Mouse (Mus musculus): ENCODE results near the gene Sipa1l1. TPM values are rescaled to one million over a fixed set of nuclear protein-coding genes. Genes with fewer than 3 reads are reported as not detected.
A peak's percentile ranks its signal among the peaks of the same experiment; 100 is the strongest.

Gene Sipa1l1
- polyA plus RNA-seq, 1 experiment from 2014 or later, result 34.0 TPM

DNA sequence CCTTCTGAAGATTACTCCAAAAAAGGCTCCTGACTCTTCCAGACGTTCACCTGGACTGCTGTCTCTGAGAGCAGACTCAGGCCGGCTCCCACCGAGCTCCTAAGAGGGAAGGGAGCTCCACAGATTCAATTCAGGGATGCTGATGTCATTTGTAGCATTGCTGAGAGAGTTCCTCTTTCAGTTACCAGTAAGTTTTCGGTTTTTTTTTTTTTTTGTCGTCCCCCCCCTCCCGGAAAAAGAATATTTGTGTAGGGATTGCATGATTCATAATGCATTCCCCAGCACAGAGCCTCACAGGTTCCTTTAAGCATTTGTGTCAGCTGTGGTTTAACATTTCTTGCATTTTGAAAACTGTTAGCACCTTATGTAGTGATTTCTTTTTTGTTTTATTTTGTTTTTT, 71.6 kb downstream of the Sipa1l1 start:
- no peak for DNase-seq (ENCODE audit: low spot score)
- no peak overlapping the region for H3K4me3 ChIP-seq
- peaks cover 17% of the 10 kb centered on the region for H3K4me1 ChIP-seq
- no peak overlapping the region for H3K27ac ChIP-seq (replicated peaks)
- H3K27me3 ChIP-seq (replicated peaks; ENCODE audit: low read depth, poor library complexity, severe bottlenecking), result no peaks in the 10 kb centered on the region
- H3K36me3 ChIP-seq (replicated peaks), result peaks cover 15% of the 10 kb centered on the region
- WGBS, result 79% methylated on average over 6 of the region's 6 CpGs
- H3K9me3 ChIP-seq, result no peaks in the 10 kb centered on the region

DNA sequence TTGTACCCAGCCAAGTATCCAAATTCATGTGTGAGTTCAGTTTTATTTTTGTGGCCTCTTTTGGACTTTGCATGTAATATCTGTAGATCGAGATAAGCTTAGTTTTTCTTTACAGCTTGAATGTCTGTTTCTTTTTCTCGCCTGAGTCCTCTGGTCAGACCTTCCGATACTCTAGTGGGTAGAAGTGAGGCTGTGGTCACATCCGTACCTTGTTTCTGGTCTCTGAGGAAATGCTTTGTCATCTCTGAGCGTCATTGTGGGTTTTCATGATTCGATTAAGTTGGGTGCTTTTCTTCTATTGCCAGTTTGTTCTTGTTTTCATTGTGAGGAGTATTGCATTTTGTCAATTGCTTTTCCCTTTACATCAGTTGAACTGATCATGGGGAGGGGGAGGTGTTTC, 76.1 kb downstream of the Sipa1l1 start:
- Histone ChIP-seq H3K4me1 (no peaks in the 10 kb centered on the region), H3K27ac (replicated peaks) (no peak overlapping the region), H3K9me3 (no peaks in the 10 kb centered on the region), H3K4me3 (no peak overlapping the region), H3K27me3 (replicated peaks; ENCODE audit: low read depth, poor library complexity, severe bottlenecking) (no peaks in the 10 kb centered on the region), H3K36me3 (replicated peaks) (peaks cover 14% of the 10 kb centered on the region)
- WGBS, result 88% methylated on average over 6 of the region's 6 CpGs
- DNase-seq (ENCODE audit: low spot score), result no peak

GRCm38 (mm10) chr12:82246422-82246821, 77.3 kb downstream of the Sipa1l1 start:
- Histone ChIP-seq H3K36me3 (replicated peaks) (peaks cover 14% of the 10 kb centered on the region), H3K4me1 (no peaks in the 10 kb centered on the region), H3K27ac (replicated peaks) (no peak overlapping the region), H3K4me3 (no peak overlapping the region), H3K9me3 (no peaks in the 10 kb centered on the region), H3K27me3 (replicated peaks; ENCODE audit: low read depth, poor library complexity, severe bottlenecking) (no peaks in the 10 kb centered on the region)
- WGBS, result 91% methylated on average over 3 of the region's 3 CpGs
- DNase-seq (ENCODE audit: low spot score), result no peak

GRCm38 (mm10) chr12:82247371-82248258, 78.5 kb downstream of the Sipa1l1 start:
- H3K4me3 ChIP-seq, result no peak overlapping the region
- H3K4me1 ChIP-seq, result no peaks in the 10 kb centered on the region
- 92% methylated on average over 14 of the region's 14 CpGs for WGBS
- H3K9me3 ChIP-seq, result no peaks in the 10 kb centered on the region
- no peaks in the 10 kb centered on the region for H3K27me3 ChIP-seq (replicated peaks; ENCODE audit: low read depth, poor library complexity, severe bottlenecking)
- H3K27ac ChIP-seq (replicated peaks), result no peak overlapping the region
- no peak for DNase-seq (ENCODE audit: low spot score)
- H3K36me3 ChIP-seq (replicated peaks), result peaks cover 14% of the 10 kb centered on the region

- Histone ChIP-seq H3K4me1 (no peaks in the 10 kb centered on the region), H3K4me3 (no peak overlapping the region), H3K27me3 (replicated peaks; ENCODE audit: low read depth, poor library complexity, severe bottlenecking) (no peaks in the 10 kb centered on the region), H3K36me3 (replicated peaks) (peaks cover 14% of the 10 kb centered on the region), H3K9me3 (no peaks in the 10 kb centered on the region), H3K27ac (replicated peaks) (no peak overlapping the region)
- DNase-seq (ENCODE audit: low spot score), result no peak
- 81% methylated on average over 3 of the region's 3 CpGs for WGBS
These were observed 79.4 kb downstream of the Sipa1l1 start for GRCm38 (mm10) chr12:82248501-82248900.

DNA sequence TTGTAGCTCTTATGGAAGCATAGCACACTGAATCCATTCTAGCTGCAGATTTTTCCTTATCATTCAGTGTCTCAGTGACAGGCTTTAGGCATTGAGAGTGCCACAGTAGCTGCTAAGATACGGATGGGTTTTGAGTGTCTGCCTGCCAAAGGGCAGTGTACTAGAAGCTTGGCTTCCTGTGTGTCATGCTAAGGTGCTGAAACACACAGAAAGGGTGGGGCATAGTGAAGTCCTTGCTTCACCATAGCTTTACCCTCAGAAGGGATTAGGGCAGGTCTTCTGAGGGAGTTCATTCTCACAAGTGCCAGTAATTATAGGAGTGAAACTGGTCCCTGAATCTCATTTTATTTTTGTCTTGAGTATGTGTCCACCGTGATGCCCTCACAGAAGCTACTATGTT, 82.2 kb downstream of the Sipa1l1 start:
- WGBS, result 90% methylated on average over 2 of the region's 2 CpGs
- H3K9me3 ChIP-seq, result no peaks in the 10 kb centered on the region

GRCm38 (mm10) chr12:82254076-82254475, 85.0 kb downstream of the Sipa1l1 start:
- Histone ChIP-seq H3K27ac (replicated peaks) (no peak overlapping the region), H3K4me3 (no peak overlapping the region), H3K4me1 (peaks cover 5% of the 10 kb centered on the region; the same call in 1 of the 2 replicates), H3K27me3 (replicated peaks; ENCODE audit: low read depth, poor library complexity, severe bottlenecking) (no peaks in the 10 kb centered on the region), H3K36me3 (replicated peaks) (peaks cover 5% of the 10 kb centered on the region), H3K9me3 (no peaks in the 10 kb centered on the region)
- no peak for DNase-seq (ENCODE audit: low spot score)
- 85% methylated on average over 5 of the region's 5 CpGs for WGBS

More for the DNA sequence above, 82.2 kb downstream of the Sipa1l1 start:
- no peaks in the 10 kb centered on the region for H3K27me3 ChIP-seq (replicated peaks; ENCODE audit: low read depth, poor library complexity, severe bottlenecking)
- no peak overlapping the region for H3K27ac ChIP-seq (replicated peaks)
- H3K36me3 ChIP-seq (replicated peaks), result peaks cover 9% of the 10 kb centered on the region
- no peak overlapping the region for H3K4me3 ChIP-seq
- H3K4me1 ChIP-seq, result peaks cover 5% of the 10 kb centered on the region; the same call in 1 of the 2 replicates
- no peak for DNase-seq (ENCODE audit: low spot score)

- WGBS, result 80% methylated on average over 5 of the region's 5 CpGs
- peak overlapping the region; percentile 59; the same call in 1 of the 2 replicates for H3K27ac ChIP-seq (replicated peaks)
- H3K36me3 ChIP-seq (replicated peaks), result no peaks in the 10 kb centered on the region
- no peak overlapping the region for H3K4me3 ChIP-seq
- no peak for DNase-seq (ENCODE audit: low spot score)
- no peaks in the 10 kb centered on the region for H3K9me3 ChIP-seq
- H3K4me1 ChIP-seq, result peaks cover 11% of the 10 kb centered on the region; the same call in 1 of the 2 replicates
- no peaks in the 10 kb centered on the region for H3K27me3 ChIP-seq (replicated peaks; ENCODE audit: low read depth, poor library complexity, severe bottlenecking)
These were observed 86.9 kb downstream of the Sipa1l1 start for GRCm38 (mm10) chr12:82256012-82256411.

DNA sequence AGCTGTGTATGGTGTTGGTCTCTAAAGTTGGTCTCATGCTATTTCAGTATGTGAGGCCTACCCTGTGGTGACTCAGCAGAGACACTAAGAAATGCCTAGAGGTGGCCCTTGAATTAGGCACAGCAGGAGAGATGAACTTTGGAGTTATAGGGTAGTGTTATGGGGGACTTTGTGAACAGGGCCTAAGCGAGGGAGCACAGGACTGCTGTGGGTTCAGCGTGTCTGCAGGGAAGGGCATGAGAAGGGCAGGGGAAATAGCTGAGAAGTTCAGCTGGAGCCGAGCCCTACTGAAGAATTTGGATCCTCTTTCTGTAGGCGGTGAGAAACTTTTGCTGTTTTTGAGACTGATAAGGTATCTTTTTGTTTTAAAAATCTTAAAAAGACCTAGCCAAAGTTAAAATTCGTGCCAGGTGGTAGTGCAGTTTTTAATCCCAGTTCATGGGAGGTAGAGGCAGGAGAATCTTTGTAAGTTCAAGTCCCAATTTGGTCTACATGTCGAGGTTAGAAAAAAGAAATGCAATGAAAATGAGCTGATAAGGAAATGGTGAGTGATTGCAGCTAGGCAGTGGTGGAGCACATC, 87.9 kb downstream of the Sipa1l1 start:
- Histone ChIP-seq H3K27ac (replicated peaks) (no peak overlapping the region), H3K36me3 (replicated peaks) (no peaks in the 10 kb centered on the region), H3K4me3 (no peak overlapping the region), H3K9me3 (no peaks in the 10 kb centered on the region), H3K27me3 (replicated peaks; ENCODE audit: low read depth, poor library complexity, severe bottlenecking) (no peaks in the 10 kb centered on the region), H3K4me1 (peaks cover 11% of the 10 kb centered on the region; the same call in 1 of the 2 replicates)
- DNase-seq (ENCODE audit: low spot score), result no peak
- WGBS, result 93% methylated on average over 6 of the region's 6 CpGs

DNA sequence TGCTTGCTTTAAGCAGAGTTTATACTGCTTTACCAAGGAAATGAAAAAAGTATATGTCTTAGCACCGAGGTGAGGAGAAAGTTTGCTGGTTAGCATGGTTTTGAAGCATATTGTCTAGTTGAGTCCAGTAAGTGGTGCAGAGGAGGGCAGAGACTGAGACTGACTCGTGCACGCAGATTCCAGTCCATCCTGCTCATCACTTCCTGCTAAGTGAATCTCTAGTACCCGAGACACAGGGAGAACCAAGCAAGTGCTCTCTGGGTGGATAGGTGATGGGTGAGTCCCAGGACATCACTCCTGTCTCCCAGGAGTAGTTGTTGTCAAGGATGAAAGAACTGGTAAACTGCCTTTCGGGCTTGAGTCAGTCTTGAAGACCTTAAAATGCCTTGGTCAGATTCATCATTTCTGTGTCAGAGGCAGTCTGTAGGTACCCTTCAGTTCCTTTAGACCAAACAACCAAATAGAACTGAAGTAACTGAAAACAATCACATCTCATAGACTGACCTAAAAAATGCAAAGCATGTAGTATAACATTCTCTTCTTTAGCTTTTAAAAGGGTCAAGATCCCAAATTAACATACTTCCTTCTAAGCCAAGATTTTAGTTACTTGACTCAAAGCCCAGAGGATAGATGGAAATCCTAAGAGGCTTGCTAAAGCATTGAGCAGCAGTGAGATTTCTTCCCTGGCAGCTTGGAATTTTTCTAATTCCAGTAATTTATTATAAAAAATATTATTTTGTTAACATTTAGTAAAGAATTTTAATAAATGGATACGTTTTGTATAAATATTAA, 89.1 kb downstream of the Sipa1l1 start:
- Histone ChIP-seq H3K27me3 (replicated peaks; ENCODE audit: low read depth, poor library complexity, severe bottlenecking) (no peaks in the 10 kb centered on the region), H3K4me1 (peaks cover 11% of the 10 kb centered on the region; the same call in 1 of the 2 replicates), H3K27ac (replicated peaks) (no peak overlapping the region), H3K36me3 (replicated peaks) (no peaks in the 10 kb centered on the region; the same call in 1 of the 2 replicates), H3K9me3 (no peaks in the 10 kb centered on the region), H3K4me3 (no peak overlapping the region)
- WGBS, result 84% methylated on average over 6 of the region's 6 CpGs
- DNase-seq (ENCODE audit: low spot score), result no peak

GRCm38 (mm10) chr12:82263443-82263842, 94.3 kb downstream of the Sipa1l1 start:
- H3K27me3 ChIP-seq (replicated peaks; ENCODE audit: low read depth, poor library complexity, severe bottlenecking), result no peaks in the 10 kb centered on the region
- H3K9me3 ChIP-seq, result no peaks in the 10 kb centered on the region
- H3K36me3 ChIP-seq (replicated peaks), result no peaks in the 10 kb centered on the region; the same call in 1 of the 2 replicates
- no peak for DNase-seq (ENCODE audit: low spot score)
- 0 out of 2 replicates have a peak, but pooled peaks cover 6% of the 10 kb centered on the region for H3K4me1 ChIP-seq
- H3K4me3 ChIP-seq, result no peak overlapping the region
- WGBS, result 94% methylated on average over 7 of the region's 7 CpGs
- H3K27ac ChIP-seq (replicated peaks), result no peak overlapping the region

DNA sequence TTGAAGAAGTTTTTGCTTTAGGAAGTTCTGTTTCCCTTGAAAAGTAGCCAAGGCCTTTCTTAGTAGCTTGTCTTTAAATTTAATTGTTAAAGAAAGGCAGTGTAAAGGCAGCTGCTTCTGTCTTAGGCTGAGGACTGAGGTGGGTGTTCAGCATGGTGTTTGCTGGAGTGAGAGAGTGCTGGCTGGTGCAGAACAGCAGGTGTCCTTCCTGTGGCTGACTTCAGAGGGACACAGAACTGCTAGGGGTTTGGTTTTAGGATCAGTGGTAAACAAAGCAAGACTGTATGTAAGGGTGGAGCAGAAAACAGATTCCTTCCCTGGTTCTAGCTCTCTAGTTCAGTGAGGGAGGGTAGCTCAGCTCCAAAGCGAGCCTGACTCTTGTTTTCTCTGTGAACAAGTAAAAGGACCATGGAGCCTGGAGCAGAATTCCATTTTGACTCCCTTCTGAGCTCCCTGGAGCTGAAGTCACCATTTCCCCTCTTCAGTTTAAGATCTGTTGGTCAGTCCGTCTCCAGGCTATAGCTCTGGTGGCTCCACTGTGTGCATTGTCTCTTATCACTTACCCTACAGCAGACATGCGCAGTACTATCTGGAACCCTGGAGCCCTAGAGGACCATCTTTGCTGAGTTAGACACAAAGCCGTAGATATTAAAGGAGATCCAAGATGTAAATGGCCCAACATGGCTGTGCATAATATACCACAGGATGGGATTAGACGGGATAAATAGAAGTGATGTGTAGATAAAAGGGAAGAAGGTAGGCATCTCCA, 95.1 kb downstream of the Sipa1l1 start:
- DNase-seq (ENCODE audit: low spot score), result no peak
- Histone ChIP-seq H3K4me1 (peaks cover 7% of the 10 kb centered on the region), H3K9me3 (no peaks in the 10 kb centered on the region), H3K27ac (replicated peaks) (no peak overlapping the region), H3K27me3 (replicated peaks; ENCODE audit: low read depth, poor library complexity, severe bottlenecking) (no peaks in the 10 kb centered on the region), H3K4me3 (no peak overlapping the region), H3K36me3 (replicated peaks) (no peaks in the 10 kb centered on the region; the same call in 1 of the 2 replicates)
- WGBS, result 86% methylated on average over 5 of the region's 5 CpGs
